Mouse (Mus musculus) cerebellum, adult 9-11 months (tissue): Measurements from ENCODE around the gene Pld2.
A peak's percentile ranks its signal among the peaks of the same experiment; 100 is the strongest.
"Not testable (repeated sequence)": the region's sequence is repeated elsewhere in the genome, so short reads cannot be mapped to it uniquely, and the experiment has no call there.

ENCODE experiments used
- DNase-seq: peaks from one replicate; pipeline ENCODE4 v3.0.0; 2022

Gene Pld2

DNA sequence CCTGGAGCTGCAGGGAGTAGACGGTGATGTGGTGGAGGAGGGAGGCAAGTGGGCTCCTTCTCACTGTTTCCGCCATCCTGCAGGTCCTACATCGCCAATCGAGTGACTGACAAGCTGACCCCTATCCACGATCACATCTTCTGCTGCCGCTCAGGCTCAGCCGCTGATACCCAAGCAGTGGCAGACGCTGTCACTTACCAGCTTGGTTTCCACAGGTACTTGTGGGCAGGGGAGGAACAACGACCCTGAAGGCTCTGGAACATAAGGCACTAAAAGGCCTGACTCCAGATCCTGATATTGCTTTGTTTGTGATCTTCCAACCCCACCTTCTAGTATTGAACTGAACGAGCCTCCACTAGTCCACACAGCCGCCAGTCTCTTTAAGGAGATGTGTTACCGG, 13.7 kb upstream of the Pld2 start:
- DNase-seq, result no peak

DNA sequence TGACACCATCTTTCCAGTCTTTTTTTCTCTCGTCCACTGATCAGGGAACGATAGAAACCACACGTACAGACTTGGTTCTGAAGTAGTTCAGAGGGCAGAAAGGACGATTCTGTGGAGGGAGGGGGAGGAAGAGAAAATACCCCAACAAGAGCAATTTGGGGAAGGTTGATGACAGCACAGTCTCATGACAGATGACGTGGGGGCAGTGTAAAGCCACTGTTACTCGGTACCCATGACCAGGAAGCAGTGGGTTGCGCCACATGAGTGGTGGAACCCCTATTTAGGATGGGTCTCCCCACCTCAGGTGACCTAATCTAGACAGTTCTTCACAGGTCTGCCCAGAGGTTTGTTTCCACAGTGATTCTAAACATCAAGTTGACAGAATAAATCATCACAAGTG, 11.3 kb upstream of the Pld2 start:
- DNase-seq, result no peak

DNA sequence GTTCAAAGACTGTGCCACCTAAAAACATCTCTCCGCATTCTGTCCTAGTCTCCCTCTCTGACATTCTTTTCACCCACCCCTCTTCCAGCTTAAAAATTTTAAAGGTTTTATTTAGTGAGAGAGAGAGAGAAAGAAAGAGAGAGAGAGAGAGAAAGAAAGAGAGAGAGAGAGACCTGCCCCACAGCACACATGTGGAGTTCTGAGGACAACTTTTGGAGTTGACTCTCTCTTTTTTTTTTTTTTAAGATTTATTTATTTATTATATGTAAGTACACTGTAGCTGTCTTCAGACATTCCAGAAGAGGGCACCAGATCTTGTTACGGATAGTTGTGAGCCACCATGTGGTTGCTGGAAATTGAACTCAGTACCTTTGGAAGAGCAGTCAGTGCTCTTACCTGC, 8.8 kb upstream of the Pld2 start:
- DNase-seq, result not testable (repeated sequence)

DNA sequence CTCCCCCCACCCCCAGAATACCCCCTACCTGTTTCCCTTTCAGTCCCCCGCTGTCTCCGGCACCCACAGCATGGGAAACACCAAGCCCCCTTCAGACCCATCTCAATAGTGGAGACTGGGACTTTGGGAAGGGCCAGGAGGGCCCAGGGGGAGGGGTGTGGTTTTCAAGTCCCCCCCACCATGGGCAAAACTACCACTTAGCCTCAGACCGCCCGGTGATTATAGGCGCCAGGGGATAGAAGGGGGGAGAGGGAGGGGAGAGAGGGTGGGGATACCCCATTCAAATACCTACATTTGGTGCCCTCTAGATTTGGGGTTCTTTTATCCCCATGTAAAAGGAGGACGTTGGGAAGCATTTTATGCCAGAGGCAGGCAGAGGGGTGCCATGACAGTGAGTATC, 7.0 kb upstream of the Pld2 start, which contains the start of gene Gm40193:
Gm40193 (minus strand) TSS at position 101 of the 400 bp plus-strand sequence.
- no peak for DNase-seq

DNA sequence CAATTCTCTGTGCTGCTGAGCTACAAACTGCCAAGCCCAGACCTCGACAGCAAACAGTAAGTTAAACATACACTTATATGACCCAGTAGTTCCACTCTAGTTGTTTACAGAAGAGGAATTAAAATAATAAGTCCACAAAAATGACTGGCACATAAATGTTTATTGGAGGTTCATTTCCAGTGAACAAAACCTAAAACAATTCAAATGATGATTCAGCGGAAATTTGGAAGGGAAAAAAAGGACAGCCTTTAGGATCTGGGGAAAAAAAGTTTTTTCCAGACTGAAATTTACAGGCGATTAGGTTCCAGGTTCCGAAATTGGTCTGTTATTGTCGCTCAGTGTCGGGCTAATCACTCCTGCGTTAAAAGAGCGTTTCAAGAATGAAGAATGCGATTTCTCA, 441 bp upstream of the Pld2 start:
- no peak for DNase-seq

DNA sequence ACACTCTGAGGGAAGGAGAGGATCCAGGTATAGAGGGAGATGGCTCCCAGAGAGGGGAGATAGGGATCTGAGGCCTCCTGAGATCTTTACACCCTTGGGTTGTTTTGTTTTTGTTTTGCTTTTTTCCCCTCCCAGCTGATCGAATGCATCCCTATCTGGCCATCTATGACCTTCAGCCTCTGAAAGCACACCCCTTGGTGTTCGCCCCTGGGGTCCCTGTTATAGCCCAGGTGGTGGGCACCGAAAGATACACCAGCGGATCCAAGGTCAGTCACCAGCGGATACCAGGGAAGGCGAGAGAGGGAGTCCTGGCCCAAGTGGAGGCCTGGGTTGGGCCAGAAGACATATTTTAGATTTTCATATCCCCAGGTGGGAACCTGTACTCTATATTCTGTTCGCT, 1.1 kb downstream of the Pld2 start:
- DNase-seq, result no peak

DNA sequence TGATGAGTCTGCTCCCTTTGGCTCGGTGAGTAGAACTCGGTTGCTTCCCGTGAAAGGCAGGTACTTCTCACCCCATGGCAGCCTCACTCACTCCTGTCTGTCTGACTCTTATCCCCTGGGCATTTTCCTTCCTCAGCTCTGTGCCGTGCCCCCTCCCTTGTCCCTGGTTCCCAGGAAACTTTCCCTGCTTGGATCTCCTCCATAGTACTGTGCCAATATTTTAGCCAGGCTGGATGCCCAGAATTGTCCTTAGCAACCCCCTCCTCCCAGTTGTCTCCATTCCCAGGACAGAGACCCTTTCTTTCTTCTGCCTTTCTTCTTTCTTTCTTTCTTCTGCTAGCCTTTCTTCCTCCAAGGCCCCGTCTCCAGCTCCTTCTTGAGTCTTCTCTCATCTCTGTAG, 1.6 kb downstream of the Pld2 start:
- DNase-seq, result no peak

DNA sequence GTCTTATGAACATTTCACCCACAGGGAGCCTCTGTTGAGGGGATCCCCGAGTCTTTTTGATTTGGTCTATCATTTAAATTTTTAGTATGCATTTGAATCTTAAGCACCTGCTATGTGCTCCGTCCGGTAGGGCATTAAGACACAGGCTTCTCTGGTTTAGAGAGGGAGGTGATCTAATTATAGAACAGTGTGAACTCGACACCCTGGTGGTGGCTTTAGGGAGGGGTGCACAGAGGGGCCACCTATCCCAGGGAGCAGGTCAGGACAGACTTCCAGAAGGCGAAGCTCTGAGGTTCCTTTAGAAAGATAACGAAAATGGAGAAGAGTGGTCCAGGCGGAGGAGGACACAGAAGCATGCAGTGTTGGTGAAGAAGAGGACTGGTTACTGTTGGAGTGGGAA, 4.6 kb downstream of the Pld2 start:
- DNase-seq, result no peak

DNA sequence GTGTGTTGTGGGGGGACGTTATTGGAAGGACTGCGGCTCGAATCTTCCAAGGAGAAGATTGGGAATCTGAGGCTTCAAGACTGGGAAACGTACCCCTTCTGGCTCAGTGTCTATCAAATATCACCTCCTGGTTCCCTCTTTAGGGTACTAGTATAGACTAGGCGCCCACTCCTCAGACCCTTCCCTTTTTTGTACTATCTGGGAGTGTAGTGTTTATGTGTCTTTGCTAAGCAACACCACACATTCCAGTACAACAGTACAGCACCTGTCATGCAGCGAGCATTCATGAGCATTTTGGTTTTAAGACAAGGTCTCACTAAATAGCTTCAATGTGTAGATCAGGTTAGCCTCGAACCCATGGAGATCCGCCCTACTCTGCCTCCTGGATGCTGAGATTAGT, 11.7 kb downstream of the Pld2 start:
- no peak for DNase-seq

DNA sequence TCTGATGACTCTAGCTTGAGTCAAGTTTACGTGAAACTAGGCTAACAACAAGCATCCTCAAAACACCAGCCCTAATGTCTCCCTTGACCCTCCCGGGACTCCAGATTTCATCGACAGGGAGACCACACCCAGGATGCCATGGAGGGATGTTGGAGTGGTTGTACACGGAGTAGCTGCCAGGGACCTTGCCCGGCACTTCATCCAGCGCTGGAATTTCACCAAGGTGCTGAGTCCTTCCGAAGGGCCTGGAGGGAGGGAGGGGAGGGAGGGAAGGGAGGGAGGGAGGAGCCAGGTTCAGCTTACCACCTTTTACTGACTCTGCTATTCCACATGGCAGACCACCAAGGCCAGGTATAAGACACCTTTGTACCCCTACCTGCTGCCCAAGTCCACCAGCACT, 14.1 kb downstream of the Pld2 start:
- DNase-seq, result no peak

DNA sequence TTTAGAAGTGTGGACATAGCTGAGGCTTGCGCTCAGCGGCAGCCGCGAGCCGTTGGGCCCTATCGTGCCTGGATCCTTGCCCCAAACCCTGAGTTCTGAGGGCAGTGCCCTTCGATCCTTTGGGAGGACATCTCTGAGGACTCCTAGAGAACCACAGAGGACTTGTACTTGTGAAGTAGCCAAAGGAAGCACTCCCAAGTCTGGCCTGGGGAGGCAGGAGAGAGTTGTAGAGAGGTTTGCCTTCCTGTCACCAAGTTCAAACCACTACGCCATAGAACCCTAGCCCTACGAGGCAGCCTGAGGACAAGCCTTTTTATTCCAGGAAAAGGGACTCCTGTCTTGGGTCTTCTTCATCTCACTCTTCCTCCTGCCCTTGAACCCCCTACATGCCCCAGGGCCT, 17.7 kb downstream of the Pld2 start:
- DNase-seq, result no peak

DNA sequence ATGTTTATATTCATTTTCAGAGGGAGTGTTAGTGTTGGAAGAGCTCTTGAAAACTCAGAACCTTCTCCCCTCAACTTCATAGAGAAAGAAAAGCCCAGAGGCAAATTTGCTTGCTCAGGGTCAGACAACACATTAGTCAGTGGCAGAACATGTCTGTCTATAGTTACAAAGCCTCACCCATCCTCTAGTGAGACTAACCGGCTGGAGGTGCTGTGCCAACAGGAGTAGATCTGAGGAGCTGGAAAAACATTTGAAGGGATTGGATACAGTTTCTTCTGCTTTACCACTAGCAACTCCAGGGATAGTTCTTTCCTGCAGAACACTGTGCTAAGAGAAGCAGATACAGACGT, 22.0 kb downstream of the Pld2 start:
- DNase-seq, result no peak

DNA sequence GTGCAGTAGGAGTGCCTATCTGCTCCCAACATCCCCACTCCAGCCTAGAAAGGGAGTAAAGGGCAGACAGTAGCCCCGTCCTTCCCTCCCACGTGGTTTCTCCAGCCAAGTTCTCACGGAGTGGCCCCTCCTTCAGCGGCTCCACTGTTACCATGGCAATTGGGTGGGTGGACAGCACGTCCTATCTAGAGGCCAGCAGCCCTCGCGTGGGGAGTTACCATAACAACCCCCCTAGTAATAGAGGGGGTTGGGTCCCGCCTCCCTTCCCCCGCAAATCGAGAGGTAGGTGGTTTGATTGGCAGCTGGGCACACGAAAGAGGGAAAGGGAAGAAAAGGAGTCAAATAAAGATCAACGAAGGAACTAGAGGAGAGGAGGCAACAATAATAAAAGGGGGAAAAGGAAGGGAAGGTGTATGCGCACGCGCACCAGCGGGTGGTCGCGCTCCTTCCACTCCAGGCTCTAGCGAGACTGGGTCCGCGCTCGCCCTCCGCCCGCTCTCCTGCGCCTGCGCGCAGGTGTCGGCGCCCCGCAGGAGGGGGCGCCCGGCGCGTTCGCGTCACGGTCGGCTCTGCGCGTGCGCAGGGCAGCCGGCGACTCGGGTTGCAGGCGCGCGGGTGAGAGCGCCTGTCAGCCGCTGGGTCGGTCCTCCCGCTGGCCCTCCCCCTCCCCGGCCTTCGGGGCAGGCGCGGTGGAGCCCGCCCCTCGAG, 22.6 kb downstream of the Pld2 start, which contains the start of gene Mink1:
Mink1 (plus strand) TSS at position 595 of the 708 bp plus-strand sequence.
- DNase-seq, result peak; percentile 91

DNA sequence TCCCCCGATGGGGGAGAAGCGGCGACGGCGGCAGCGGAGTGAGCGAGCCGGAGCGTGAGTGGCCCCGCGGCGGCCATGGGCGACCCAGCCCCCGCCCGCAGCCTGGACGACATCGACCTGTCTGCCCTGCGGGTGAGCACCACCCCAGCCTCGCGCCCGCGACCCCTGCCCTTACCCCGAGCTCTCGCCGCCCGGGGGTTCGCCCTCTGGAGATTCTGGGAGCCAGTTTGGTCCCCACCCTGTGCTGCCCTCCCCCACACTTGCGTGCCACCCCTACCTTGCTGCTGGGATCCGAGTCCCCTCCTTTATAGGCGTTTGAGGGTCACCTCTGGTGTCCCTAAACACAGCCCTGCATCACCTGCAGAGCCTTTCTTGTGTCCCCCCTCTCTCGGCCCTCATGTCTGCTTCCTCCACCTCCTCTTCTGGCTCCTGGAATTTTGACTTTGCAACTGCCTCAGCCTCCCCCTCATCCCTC, 23.2 kb downstream of the Pld2 start:
- no peak for DNase-seq

DNA sequence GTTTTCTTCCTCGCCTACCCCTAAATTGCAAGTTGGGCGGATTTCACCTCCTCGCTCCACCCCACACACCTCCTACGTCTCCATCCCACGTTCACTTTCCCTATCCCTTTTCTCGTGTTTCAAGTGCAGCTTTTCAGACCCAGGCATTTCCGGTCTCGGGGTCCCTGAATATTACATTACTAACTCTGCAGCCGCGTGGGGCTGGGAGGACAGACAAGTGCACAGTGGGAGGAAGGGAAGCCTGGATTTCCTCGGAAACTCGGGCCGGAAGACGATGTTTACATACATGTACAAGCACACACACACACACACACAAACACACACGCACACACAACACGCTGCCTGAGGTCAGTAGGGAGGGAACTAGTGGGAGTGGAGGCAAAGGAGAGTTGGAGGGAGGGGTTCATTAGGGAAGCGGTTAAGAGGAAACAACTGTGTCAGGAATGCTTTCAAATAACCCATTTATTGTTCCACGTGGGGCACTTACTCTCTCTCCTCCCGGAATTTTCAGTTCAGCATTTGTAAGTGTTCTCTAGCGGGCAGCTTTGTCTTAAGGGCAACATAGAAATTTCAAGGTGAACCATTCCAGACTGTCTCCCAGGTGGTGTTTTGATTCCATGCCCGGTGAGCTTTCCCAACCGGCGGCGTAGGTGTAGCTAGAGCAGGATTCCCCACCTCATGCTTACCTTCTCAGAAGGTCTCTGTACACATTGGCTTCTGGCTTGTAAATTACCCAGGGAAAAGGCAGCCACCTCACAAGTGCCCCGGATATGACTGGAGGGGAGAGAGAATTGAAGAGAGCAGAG, 23.8 kb downstream of the Pld2 start:
- DNase-seq, result no peak

DNA sequence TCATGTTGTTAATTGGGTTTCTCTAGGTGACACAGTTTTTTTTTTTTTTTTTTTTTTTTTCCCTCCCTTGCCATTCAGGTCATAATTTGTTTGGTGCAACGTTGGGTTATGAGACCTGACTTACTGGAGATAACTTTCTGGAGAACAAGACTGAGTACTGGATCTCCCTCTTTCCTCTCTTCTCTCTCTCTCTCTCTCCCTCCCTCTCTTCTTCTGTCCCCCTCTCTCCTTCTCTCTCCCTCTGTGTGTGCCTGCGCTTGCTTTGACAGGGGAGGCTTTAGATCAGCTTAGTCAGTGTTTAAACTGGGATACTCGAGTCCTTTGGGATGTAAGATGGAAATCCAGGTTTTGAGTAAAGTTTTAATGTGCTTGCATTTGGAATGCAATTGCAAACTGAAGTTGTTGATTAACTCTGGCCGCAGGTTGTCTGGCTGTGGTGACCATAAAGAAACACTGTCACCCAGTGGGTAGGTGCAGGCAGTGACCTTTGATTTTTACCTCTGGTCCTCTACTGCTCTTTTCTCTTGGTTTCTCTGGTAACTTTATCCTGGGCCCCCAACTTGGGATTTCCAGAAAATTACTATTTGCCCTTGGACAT, 24.5 kb downstream of the Pld2 start:
- no peak for DNase-seq

DNA sequence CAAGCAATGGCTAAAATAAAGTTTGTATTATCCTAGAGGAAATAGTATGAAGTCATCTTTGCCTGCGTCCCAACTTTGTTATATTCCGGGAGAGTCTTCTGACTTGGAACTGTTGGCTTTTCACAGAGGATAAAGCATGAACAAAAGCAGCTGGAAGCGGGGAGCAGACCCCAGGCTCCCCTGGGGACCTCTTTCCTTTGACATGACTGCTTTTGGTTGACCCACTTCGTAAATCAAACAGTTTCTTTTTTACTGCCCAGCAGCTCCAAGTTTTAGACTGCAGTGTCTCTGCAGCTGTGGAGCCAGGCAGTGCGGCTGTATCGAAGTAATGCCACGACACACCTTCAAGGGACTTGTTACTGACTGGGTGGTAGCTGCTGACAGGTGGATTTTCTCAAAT, 26.7 kb downstream of the Pld2 start:
- no peak for DNase-seq

DNA sequence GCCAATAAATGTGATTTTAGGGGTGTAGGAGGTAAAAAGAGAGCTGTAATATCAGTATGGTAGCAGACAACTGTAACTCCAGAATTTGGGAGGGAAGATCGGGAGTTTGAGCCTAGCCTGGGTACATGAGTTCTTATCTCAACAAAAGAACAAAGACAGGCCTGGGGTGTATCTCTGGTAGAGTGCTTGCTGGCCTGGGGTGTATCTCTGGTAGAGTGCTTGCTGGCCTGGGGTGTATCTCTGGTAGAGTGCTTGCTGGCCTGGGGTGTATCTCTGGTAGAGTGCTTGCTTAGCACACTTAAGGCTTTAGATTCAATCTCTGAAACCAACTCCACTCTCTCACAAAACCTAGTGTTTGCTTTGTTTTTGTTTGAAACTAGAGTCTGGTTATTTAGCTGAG, 30.8 kb downstream of the Pld2 start:
- not testable (repeated sequence) for DNase-seq

DNA sequence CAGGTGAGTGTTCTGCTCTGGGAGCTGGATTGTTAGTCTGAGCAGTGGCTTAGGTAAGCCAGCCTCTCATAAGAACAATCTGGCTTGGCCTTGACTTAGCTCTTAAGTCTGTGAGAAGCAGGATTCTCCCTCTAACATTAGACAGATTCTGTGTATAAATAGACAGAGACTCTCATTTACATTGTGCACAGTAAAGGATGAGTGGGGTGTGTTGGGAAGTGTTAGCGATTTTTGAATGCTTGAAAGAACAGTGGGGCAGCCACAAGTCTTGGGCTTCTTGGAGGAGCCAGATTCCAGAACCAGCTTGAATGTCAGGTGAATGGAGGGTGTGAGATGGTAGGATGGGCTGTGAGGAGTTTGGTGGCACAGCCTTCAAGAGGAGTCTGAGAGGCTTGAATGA, 31.8 kb downstream of the Pld2 start:
- DNase-seq, result no peak

DNA sequence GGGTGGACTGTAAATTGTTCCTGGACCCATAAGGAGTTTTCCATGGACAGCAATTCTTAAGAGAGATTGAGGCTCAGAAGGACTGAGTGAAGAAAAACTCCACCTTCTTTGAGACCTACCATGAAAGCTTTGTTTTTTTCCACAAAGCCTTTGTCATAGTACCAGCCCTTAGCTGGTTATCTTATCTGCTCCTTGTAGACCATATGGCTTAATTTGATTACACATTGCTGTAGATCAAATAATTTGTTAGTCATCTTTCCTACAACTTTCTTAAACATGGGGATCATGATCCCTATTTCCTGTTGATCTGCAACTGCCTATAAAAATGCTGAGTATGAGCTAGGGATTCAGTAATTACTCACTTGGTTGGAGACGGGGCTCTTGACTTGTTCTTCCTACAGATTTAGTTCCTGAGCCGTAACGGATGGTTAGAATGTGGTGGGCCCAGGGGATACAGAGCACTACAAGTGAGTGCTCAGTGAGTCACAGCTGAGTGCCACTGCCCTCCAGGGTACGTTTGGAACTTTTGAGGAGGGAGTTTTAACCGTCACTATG, 32.6 kb downstream of the Pld2 start:
- DNase-seq, result no peak

DNA sequence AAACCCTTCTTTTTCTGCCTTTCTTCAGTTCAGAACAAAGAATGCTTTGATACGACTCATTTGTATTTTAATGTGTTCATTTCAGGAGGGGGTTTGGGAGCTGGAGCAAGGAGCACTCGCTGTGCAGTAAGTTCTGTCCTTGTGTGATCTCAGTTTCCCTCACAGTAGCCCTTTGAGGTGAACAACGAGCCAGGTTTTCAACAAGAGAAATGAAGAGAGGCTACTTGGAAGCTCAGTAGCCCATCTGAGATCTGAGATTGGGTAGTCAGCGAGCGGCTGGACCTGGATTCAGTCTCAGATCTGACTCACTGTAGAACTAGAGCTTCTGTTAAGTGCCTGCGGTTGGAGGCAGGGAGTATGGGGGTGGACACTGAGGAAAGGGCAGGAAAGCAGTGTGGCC, 34.0 kb downstream of the Pld2 start:
- DNase-seq, result no peak

DNA sequence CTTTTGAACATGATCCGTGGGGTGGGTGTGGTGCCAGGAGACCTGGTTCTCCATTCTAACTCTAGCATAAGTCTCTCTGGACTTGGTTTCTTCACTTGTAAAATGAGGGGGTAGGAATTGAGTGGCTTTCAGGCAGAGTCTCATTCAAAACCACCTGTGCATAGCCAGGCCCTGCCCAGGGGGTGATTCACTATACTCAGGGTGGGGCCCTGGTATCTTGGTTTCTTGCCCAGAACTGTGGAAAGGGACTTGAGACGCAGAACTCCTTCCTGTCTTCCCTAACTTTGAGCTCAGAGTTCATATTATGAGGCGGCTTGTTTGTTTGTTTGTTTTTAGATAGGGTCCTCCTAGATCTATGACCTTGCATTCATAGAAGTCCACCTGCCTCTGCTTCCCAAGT, 37.3 kb downstream of the Pld2 start:
- no peak for DNase-seq

DNA sequence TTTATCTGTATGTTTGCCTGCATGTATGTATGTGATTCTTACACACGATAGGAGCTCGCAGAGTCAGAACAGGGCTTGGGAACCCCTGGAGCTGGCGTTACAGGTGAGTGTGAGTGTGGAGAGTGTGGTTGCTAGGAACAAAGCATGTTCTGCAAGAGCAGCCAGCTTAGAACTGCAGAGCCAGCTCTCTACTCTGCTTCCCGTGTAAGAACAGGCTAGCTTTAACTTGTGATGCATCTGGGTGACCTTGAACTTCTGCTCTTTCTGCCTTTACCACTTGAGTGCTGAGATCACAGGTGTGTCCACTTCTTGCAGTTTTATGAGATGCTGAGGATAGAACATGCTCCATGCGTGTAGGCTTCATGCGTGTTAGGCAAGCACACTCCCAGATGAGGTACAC, 39.1 kb downstream of the Pld2 start:
- DNase-seq, result no peak
